ENCODE assay signal across 19 mouse cellular contexts in the genomic region with DNA sequence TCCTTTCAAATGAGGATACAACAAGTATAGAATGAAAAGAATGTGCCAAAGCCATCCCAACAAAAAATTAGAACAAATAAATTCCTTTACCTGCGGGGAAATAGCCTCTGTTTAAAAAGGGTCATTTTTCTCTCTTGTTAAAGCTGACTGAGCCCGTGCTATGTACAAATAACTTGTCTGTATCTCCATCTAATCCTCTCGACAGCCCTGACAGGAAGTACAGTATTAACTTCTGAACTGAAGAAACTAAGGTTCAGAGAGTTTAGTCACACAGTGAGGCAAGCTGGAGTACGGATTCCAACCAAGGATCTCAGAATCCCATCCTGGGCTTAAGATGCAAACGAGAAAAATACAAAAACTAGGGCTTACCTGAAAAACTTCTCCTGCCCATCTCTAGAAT. TPM values are rescaled to one million over a fixed set of nuclear protein-coding genes. Genes with fewer than 3 reads are reported as not detected.
DNase-seq lines count a peak whose midpoint lies in the region; ATAC-seq and TF ChIP-seq lines count a peak whose summit lies in the region.
"Had no signal": no experiment of that assay in that cellular context is flagged by ENCODE, and none has a peak within 500 bp of the region (broad histone marks: within the 10 kb centered on the region; RNA-seq: fewer than 3 reads in every experiment).

No protein-coding gene starts in this region.

- no peaks in the 10 kb centered on the region for H3K27me3 ChIP-seq in lung, postnatal 0 days (replicated peaks; ENCODE audit: insufficient read depth, low read length)
- no peaks in the 10 kb centered on the region for H3K27me3 ChIP-seq in forebrain, embryonic 11.5 days (ENCODE audit: control insufficient read depth, insufficient read depth, low read length)
- H3K27me3 ChIP-seq: embryonic facial prominence, embryonic 13.5 days; forebrain, embryonic 13.5 days; heart, embryonic 13.5 days; hindbrain, embryonic 15.5 days had no signal

- peak overlapping the region; percentile 79; the same call in 1 of the 2 replicates for H3K27ac ChIP-seq in lung, postnatal 0 days (ENCODE audit: low read length)
- no peak overlapping the region for H3K27ac ChIP-seq in forebrain, embryonic 11.5 days (ENCODE audit: low read depth, low read length)
- H3K27ac ChIP-seq: embryonic facial prominence, embryonic 13.5 days; forebrain, embryonic 13.5 days; hindbrain, embryonic 15.5 days had no signal

- no peak for ATAC-seq in lung, postnatal 0 days
- no peak for ATAC-seq in forebrain, embryonic 11.5 days (replicated peaks; ENCODE audit: low FRiP score)
- ATAC-seq: forebrain, embryonic 13.5 days had no signal

- no peak for DNase-seq in lung, postnatal 0 days (ENCODE audit: low spot score)
- DNase-seq in lung, postnatal 36 days = no peak
- DNase-seq in Muller cell, postnatal 12 days (ENCODE audit: inconsistent ontology term) = peak; percentile 17
- DNase-seq in induced T-regulatory cell, adult 2 months (ENCODE audit: low read depth) = peak; percentile 54
- no peak for DNase-seq in adrenal gland, postnatal 14 days
- no peak for DNase-seq in forebrain, embryonic 11.5 days (ENCODE audit: low spot score)
- DNase-seq in left cerebral cortex, postnatal 4 days = no peak
- DNase-seq: adrenal gland, postnatal 10 days; cerebellum, adult 11-12 months; cerebellum, adult 9-11 months; cerebellum, postnatal 36 days; gastrocnemius, postnatal 36 days; heart, adult 11 months; heart, postnatal 36 days had no signal

- H3K9me3 ChIP-seq in lung, postnatal 0 days (ENCODE audit: low read length) = no peaks in the 10 kb centered on the region
- H3K9me3 ChIP-seq in forebrain, embryonic 11.5 days (ENCODE audit: control insufficient read depth, low read length) = no peaks in the 10 kb centered on the region
- H3K9me3 ChIP-seq: embryonic facial prominence, embryonic 13.5 days; forebrain, embryonic 13.5 days; G1E; heart, embryonic 13.5 days; hindbrain, embryonic 15.5 days had no signal

- H3K36me3 ChIP-seq in lung, postnatal 0 days (ENCODE audit: insufficient read depth, low read length) = no peaks in the 10 kb centered on the region
- no peaks in the 10 kb centered on the region for H3K36me3 ChIP-seq in forebrain, embryonic 11.5 days (ENCODE audit: control insufficient read depth, insufficient read depth, low read length)
- H3K36me3 ChIP-seq: embryonic facial prominence, embryonic 13.5 days; heart, embryonic 13.5 days; hindbrain, embryonic 15.5 days had no signal

- 45% methylated on average over 5 of the region's 5 CpGs for WGBS in lung, postnatal 0 days
- 81% methylated on average over 5 of the region's 5 CpGs for WGBS in forebrain, embryonic 11.5 days

- TF ChIP-seq CTCF in lung, postnatal 0 days (IDR thresholded peaks at IDR 0.05) = no peak

- H3K4me3 ChIP-seq in lung, postnatal 0 days (ENCODE audit: low read depth, low read length) = no peak overlapping the region
- H3K4me3 ChIP-seq in forebrain, embryonic 11.5 days (ENCODE audit: low read depth, low read length) = no peak overlapping the region
- H3K4me3 ChIP-seq: embryonic facial prominence, embryonic 13.5 days; forebrain, embryonic 13.5 days; heart, embryonic 13.5 days; hindbrain, embryonic 15.5 days had no signal

- no peak overlapping the region for H3K9ac ChIP-seq in lung, postnatal 0 days (replicated peaks; ENCODE audit: low read depth)
- no peak overlapping the region for H3K9ac ChIP-seq in forebrain, embryonic 11.5 days (ENCODE audit: low read length)
- H3K9ac ChIP-seq: embryonic facial prominence, embryonic 13.5 days; forebrain, embryonic 13.5 days; heart, embryonic 13.5 days; hindbrain, embryonic 15.5 days had no signal

- peaks cover 10% of the 10 kb centered on the region; the same call in 1 of the 2 replicates for H3K4me1 ChIP-seq in lung, postnatal 0 days (ENCODE audit: insufficient read depth, low read depth, low read length)
- H3K4me1 ChIP-seq in forebrain, embryonic 11.5 days (replicated peaks; ENCODE audit: control insufficient read depth, insufficient read depth, low read length) = no peaks in the 10 kb centered on the region; the same call in 1 of the 2 replicates

- TF ChIP-seq EP300 in lung, postnatal 0 days (IDR thresholded peaks at IDR 0.05) = no peak

- intact Hi-C loops in left cerebral cortex, postnatal 4 days (cut with DNase I) = no loop called here

- H3K4me2 ChIP-seq in lung, postnatal 0 days (replicated peaks; ENCODE audit: low read depth, low read length) = no peak overlapping the region
- H3K4me2 ChIP-seq in forebrain, embryonic 11.5 days (ENCODE audit: low read depth, low read length, severe bottlenecking) = no peak overlapping the region
- H3K4me2 ChIP-seq: embryonic facial prominence, embryonic 13.5 days; forebrain, embryonic 13.5 days; hindbrain, embryonic 15.5 days had no signal

RNA-seq across cellular contexts. Expression of a gene that starts 50.6 kb away (rescaled TPM):
- 32.7 and 37.0 TPM in 2 replicates for polyA plus RNA-seq in lung, postnatal 0 days (2015; fragmentation: Nextera tagmentation; extraction: Ambion mirVana)
- total RNA-seq in adrenal gland, postnatal 14 days (2021) = 23.5 and 24.5 TPM in 2 replicates
- 65.7 and 70.8 TPM in 2 replicates for polyA plus RNA-seq in forebrain, embryonic 11.5 days (2014; fragmentation: Nextera tagmentation; extraction: Ambion mirVana)
- total RNA-seq in left cerebral cortex, postnatal 4 days (2021) = 10 to 100 TPM; 67.9 to 74.0 TPM

Comparison
In these comparisons a context has a peak if more than half of its experiments do, and no peak if none do; other contexts are left out.
1. DNase-seq: peak in Muller cell, postnatal 12 days (single experiment) and induced T-regulatory cell, adult 2 months (single experiment); none in lung, postnatal 0 days (single experiment), lung, postnatal 36 days (single experiment), adrenal gland, postnatal 14 days (single experiment), forebrain, embryonic 11.5 days (single experiment) and left cerebral cortex, postnatal 4 days (single experiment).